Mouse (Mus musculus) lung, postnatal 36 days (tissue): Measurements from ENCODE around the gene Slc10a3.
"Not testable (repeated sequence)": the region's sequence is repeated elsewhere in the genome, so short reads cannot be mapped to it uniquely, and the experiment has no call there.

Source experiments
- DNase-seq: peaks from one replicate; pipeline ENCODE4 v3.0.0; 2022; ENCODE audit warnings: mixed read lengths

The Slc10a3 gene

DNA sequence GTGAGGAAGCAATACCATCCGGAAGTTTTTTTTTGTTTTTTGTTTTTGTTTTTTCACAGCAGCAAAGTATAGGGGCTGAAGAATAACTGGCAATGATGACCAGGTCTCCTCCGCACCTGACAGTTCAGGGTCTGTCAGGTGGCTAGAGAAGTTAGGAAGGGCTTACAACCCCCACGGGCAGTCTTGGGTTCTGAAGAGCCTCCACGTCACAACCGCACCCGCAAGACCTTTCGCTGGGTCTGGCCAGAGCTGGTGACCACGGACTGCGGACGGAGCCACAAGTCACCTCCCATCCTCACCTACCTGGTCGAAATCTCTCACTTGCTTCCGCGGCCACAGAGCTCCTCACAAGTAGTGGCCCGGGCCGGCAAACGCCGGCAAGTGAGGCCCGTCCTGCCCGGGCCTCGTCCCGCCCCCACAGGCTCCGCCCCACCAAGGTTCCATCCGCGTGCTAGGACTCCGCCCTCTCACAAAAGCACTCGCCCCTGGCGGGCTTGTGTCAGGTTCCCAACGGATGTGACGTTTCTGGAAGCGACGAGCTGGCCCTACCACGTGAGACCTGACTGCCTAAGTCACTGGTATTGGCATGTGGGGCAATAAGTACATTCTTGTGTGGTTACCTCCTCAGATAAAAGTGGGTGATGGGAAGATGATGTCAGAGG lies at the start of gene Slc10a3, which contains the start of gene Ubl4a:
TSS of gene Slc10a3 (minus strand) at position 462 of the 662 bp plus-strand sequence.
TSS of gene Ubl4a (minus strand) at position 331 of the 662 bp plus-strand sequence.
- peak; percentile 93 for DNase-seq

- DNase-seq = peak; percentile 83
These were observed 40.2 kb upstream of the Slc10a3 start for GRCm38 (mm10) chrX:74413377-74413776.

DNA sequence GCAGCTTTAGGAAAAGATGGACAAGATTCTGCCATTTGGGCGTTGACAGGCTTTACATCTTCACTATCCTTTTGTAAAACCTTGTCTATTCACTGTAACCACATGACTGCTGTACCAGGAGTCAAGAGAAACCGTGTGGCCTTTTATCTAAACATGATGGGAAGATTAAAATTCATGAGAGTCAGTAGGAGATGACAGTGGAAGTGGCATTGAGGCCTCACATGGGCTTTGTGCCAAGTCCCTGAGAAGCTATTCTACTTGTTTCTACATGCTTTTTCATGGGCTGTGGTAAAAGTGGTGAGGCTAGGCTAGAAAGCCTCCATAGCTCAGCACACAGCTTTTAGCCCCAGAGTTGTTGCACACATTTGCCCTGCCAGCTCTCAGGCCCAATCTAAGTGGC lies 35.2 kb upstream of the Slc10a3 start:
- no peak for DNase-seq

GRCm38 (mm10) chrX:74400136-74400535 lies 27.0 kb upstream of the Slc10a3 start:
- no peak for DNase-seq

DNA sequence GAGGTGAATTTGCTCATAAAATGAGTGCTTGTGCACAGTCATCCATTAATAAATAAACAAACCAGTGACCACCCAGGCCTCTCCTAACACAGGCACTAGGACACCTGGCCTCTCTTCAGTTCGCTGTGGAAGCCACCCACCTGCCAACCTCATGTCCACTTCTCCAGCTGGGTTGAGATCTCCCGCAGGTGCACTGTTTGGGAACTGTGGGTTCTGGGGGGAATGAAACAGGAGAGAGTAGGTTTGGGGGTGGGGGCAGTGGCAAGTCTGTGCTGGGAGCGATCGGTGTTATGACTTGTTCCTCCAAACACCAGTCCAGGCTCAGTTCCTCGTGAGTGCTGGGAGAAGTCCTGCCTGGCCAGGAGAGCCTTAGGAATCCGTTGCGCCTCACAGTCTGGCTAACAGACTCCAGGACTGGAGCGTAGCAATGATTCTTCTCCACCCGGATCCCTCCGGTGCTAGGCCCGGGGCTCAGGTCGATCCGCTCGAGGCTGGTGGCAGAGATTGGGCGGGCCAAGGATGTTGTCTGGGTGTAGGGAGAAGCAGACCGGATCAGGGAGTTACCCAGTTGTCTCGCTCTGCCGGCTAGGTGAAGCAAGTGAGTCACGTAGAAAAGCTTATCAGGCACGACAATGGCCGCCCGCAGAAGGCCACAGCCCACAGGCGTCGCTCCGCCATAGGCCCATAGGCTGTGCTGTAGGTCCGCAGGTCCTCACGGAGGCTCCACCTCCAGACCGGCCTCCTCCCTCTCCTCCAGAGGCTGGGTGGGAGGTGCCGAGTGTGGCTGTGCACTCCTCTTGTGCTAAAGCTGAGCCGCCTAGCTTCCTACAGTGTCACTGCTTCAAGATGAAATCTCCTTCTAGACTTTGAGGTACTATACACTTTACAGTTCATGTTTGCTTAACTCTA lies 19.6 kb upstream of the Slc10a3 start, which contains the start of the genes Fam3a and Ikbkg:
TSS of gene Fam3a (minus strand) at position 738 of the 909 bp plus-strand sequence.
TSS of gene Ikbkg (plus strand) at position 756 of the 909 bp plus-strand sequence.
- DNase-seq = peak; percentile 92

GRCm38 (mm10) chrX:74388153-74388552 lies 15.0 kb upstream of the Slc10a3 start:
- DNase-seq = no peak

DNA sequence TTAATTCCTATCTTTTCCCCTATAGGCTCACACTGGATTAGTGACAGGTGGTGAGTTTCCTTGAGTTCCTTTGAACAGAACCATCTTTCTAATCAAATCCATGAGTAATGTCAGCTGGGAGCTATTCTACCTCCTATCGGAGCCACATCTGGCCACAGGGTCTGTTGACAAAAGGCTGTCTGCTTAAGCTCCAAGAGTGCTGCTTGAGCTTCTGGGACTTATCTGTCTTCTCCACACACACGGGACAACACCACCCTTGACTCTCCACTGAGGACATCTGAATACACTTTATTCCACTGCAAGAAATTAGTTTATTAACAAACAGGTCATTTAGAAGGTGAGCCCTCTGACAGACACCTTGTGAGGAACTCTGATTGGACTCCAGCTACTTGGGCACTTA lies 11.3 kb upstream of the Slc10a3 start:
- no peak for DNase-seq

- peak; percentile 75 for DNase-seq
These were observed 4.8 kb downstream of the Slc10a3 start for GRCm38 (mm10) chrX:74368209-74368909.

- no peak for DNase-seq
These were observed 5.6 kb downstream of the Slc10a3 start for GRCm38 (mm10) chrX:74367512-74367911.

GRCm38 (mm10) chrX:74359171-74359570 lies 14.0 kb downstream of the Slc10a3 start:
- peak; percentile 35 for DNase-seq

GRCm38 (mm10) chrX:74357069-74357468 lies 16.1 kb downstream of the Slc10a3 start:
- DNase-seq = not testable (repeated sequence)

- peak; percentile 88 for DNase-seq
These were observed 19.7 kb downstream of the Slc10a3 start, which contains the start of gene Lage3 for GRCm38 (mm10) chrX:74353467-74353770. Gene Lage3 (minus strand): TSS chrX:74353618.

GRCm38 (mm10) chrX:74352645-74353466 lies 20.3 kb downstream of the Slc10a3 start:
- DNase-seq = no peak

- no peak for DNase-seq
These were observed 42.8 kb downstream of the Slc10a3 start for GRCm38 (mm10) chrX:74330166-74330930.

GRCm38 (mm10) chrX:74329215-74329671 lies 43.9 kb downstream of the Slc10a3 start:
- no peak for DNase-seq

GRCm38 (mm10) chrX:74328725-74329161 lies 44.4 kb downstream of the Slc10a3 start, which contains the start of gene Plxna3:
Gene Plxna3 (plus strand): TSS chrX:74329066.
- peak; percentile 78 for DNase-seq
